Mouse (Mus musculus) activated CD4-positive, CD25-positive, alpha-beta regulatory T cell, adult 4 months (primary cell): ENCODE measurements around the gene Mageb18. TPM values are rescaled to one million over a fixed set of nuclear protein-coding genes. Genes with fewer than 3 reads are reported as not detected.
"Not testable (repeated sequence)": the region's sequence is repeated elsewhere in the genome, so short reads cannot be mapped to it uniquely, and the experiment has no call there.

Experiments used
- ATAC-seq: one replicate; pipeline ENCODE4 v1.8.0; 2017
- polyA plus RNA-seq, 2 experiments: library from polyadenylated mRNA; unstranded; fragments of 100-300 nt; shearing (Covaris generic); gene quantifications; one replicate each; pipeline ENCODE4 v1.2.1; 2017

Mageb18 gene
- polyA plus RNA-seq: not detected

DNA sequence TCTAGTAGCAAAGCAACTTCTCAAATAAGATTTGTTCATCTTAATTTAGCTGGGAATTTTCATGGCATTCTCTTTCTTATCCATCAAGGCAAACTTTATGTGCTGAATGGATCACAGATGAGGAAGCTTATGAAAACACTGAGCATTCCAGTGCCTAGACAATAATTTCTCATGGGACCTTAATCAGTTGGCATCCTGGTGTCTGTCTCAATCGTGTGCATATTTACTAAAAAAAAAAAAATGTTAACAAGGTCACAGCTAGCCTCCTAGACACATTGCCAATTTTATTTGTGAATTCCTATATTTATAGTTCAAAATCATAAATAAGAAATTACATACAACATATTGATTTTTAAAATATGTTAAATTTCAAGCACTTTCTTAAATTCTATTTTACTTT, at the start of gene Mageb18:
Mageb18 (minus strand) TSS at position 101 of the 400 bp plus-strand sequence.
- no peak for ATAC-seq

DNA sequence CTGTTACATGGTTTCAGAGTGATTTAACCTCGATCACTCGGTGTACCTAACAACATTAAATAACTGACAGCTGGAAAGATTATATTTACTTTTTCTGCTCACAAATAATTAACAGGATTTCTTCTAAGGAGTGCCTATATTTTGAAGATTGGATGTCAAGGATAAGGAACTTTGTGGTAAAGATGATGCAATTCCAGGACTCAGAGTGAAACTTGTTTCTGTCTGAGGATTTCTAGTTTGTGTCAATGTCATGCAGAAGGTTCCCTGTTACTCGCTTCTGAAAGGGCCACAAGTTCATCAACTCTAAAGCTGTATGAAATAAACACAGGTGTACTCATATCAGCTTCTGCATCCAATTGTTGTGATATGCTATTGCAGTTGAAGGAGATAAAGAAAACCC, 13.4 kb upstream of the Mageb18 start:
- no peak for ATAC-seq

DNA sequence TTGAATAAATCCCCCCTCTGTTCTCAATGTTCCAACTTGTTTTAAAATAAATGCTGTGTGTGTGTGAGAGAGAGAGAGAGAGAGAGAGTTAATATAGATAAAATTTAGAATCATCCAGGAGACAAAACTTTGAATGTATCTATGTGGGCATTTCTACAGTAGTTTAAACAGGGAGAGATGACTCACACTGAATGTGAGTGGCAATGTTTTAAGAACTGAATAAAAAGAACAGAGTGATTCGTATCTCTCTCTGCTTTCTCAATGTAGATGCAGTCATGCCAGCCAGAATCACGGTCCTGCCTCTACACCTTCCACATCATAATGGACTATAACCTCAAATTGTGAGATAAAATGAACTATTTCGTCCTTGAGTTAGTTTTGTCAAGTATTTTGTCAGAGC, 11.1 kb upstream of the Mageb18 start:
- ATAC-seq: no peak

DNA sequence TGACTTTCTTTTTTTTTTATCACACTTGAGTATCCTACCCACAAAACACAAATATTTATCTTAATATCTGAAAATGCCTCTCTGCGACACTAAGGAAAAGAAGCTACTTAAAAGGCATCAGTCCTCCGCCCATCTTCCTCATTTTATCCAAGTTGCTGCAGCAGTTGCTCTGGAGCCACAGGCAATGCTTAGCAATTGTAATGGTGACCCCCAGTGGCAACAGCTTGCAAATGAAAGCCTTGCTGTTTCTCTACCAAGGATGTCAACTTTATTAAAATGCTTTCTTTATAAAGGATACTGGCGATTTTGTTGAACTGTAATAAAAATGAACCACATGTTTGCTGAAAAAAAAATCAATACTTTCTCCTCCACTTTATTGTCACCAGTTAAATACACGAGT, 2.0 kb downstream of the Mageb18 start:
- ATAC-seq: no peak

DNA sequence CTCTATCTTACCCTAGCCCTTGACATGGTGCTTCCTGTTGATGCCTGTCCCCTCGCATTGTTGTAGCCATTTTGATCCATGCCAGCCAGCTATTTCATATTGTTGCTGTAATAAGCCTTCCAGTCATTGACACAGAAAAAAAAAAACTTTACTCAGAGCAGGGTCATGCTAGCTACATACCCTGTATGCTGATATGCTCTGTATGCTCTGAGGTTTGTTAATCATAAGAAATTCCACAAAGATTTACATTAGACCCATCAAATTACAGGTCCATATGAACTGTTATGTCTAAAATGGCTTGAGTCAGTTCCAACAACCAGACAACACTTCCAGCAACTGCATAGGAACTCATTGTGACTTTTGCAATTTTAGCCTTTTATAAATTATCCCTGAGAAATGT, 71.5 kb downstream of the Mageb18 start:
- ATAC-seq: no peak

DNA sequence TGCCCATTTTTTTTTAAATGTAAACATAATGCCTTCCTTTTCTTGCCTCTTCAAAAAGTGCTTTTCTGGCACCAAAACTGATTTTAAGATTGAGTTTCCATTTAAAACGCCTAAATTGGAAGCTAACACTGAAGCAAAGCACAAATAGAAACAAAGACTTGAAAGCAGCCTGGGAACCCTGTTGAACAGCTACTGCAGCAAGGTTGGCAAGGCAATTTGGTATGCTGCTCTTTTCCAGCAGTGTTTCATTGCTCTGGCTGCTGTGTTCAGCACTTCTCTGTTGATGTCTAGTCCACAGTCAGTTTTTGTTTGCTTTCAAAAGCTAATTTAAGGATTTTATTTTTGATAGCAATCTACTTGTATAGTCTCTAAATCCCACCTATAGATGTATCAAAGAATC, 101.1 kb downstream of the Mageb18 start:
- no peak for ATAC-seq

DNA sequence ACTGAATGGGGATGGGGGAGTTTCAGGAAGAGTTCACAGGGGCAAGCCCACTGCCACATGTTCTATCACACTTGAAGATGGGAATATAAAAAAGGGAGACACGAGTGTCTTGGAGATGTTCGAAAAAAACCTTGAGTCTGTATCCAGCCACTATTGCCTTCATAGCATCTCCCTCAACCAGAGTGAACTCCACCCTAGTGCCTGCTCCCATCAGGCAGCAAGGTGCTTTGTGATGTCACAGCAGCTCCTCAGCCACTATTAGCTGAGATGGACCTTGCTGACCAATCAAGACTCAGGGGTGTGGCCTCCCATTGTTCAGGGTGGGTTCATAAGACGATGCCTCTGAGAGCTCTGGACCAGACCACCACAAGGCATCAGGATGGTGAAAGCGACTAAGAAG, 109.7 kb downstream of the Mageb18 start, which contains the start of gene Gm5941:
Gm5941 (plus strand) TSS at position 301 of the 400 bp plus-strand sequence.
- ATAC-seq: not testable (repeated sequence)

DNA sequence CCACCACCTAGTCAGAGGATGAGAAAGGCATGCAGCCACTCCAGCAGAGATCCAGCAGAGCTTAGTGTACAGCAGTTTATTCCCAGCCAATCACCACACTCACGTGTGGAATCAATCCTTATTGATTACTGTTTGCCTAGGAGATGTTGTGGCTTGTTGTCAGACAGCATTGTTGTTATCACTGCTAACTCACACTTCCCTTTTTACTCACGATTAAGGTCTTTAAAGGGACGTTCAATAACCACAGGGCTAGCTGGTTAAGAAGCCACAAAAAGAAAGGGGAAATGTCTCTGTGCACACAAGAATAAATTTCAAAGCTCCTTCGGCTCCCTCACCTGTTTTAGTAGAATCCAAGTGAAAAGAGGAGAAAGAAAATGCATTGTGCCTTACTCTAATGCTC, 134.6 kb downstream of the Mageb18 start:
- ATAC-seq: no peak

DNA sequence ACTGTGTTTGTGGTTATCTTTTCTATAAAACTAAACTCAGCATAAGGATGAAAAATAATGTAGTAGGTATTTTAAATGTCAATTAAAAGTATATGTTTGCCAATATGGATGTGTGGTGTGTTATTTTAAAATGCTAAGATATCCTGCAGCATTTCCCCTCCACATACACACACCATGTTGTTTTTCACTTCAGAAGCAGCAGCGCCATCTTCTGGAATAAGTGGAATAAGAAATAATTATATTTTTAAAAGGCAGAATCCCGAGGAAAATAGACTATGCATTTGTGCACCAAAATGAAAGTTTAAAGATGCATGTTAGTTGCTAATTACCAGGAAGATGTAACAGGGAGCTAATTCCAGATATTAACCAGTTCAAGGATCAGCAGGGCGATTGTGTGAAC, 138.9 kb downstream of the Mageb18 start:
- no peak for ATAC-seq

DNA sequence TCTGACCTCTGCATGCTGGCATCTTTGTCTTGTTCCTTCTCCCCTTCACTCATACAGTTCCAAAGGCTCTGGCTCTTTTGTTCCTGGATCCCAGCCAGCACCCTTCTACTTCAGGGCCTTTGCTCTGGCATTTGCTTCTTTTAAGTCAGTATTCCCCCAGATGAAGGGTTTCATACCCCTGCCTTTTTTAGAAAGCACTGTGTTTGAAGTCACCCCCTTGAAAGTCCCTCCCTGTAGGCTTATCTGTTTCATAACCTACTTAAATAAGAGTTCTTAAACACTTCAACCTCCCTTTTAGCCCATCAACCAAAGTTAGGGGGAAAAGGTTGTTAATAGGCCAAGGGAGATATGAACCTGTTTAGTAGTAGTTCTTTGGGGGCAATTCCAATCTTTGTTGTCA, 212.0 kb downstream of the Mageb18 start:
- ATAC-seq: no peak

DNA sequence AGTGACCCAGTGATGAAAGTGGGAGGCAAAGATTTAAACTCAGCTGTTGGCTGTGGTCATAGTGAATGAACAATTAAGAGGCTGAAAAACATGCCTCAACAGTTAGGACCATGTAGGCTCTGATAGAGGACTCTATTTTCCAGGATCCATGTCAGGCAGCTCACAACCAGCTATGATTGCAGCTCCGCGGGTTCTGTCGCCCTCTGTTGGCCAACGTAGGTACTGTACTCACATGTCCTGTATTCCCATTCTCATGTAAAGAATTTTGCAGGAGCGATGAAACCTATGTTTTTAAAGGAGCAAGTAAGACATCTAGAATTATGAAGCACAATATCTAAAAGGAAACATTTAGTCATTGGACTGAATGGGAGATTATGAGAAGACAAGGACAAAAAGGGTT, 256.4 kb downstream of the Mageb18 start:
- ATAC-seq: no peak

DNA sequence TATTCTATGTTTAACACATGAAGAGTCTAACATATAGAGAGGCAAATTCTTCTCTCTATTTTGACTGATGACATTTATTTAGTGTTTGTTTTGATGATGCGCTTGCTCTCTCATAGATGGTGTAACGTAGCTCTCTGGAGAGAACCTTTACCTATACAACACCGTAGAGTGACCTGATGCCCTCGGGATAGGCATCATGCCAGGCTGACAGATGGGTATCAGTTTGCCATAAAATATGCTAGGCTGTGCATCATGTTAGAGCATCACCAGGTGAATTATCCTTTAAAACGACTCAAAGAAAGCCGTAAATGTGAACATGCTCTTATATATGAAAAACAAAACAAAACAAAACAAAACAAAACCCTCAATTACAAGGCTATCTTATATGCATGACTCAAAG, 258.5 kb downstream of the Mageb18 start:
- ATAC-seq: no peak

DNA sequence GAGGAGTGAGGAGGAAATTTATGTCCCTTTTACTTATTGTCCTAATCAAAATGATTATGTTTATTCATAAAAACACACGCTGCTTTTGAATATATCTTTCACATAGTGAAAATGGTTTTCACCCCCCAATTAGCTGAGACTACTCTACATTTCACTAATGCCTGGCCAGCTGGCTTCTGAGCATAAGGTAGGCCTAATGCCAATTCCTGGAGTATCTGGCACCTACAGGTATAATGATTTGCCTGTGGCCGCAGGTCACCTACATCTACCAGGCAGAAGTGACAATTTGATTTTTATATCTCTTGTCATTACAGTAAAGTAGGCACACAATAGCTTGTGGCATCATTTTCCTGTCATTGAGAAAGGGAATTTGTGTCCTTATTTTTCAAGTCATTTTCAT, 259.8 kb downstream of the Mageb18 start:
- ATAC-seq: no peak

DNA sequence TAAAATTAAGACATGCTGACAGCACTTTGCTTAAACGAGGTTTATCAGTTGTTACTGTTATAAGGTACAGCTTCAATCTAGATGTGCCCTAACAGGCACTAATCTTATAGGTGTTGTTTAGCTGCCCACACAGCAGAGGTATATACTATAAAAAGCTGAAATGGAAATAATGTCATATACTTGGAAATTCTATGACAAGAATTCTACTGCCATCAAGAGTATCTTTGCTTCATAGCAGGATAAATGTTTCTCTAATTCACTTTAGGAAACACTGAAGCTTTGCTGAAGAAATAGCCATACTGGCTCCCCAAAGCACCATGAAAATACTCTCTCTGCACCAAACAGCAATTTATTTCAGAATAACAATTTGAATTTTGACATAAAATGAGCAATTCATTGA, 265.9 kb downstream of the Mageb18 start:
- no peak for ATAC-seq

DNA sequence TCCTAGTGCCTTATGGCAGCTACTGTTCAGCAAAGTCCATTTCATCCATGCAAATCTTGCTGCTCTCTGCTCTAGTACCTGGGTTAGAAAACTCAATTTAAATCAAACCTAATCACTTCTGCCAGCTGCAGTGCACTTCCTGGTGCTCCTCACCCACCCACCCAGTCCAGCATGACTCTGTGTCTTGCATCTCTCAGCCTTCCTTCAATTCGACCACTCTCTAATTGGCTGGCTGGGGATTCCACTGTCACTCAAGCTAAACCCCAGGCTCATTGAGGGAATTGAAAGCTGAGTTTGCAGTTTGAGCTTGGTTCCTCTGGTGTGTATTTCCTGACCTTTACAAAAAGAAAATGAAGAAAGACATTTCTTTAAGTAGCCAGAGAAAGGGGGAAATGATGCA, 275.8 kb downstream of the Mageb18 start:
- ATAC-seq: no peak

DNA sequence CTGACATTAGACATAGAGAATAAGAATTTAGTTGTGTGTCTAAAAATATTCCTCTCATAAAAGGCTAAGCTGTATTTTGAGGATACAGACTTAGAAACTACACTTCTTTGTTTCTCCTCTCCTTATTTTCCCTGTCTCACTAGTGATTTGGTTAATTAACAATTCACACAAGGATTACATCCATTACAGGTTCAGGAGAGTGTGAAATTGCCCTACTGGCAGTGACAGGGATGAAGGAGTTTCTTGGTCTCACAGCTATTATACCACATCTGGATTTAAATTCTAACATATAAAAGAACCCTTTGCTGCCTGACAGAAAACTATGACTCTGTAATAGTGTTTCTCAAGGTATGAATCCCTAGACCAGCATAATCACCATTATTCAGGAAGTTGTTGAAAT, 318.8 kb downstream of the Mageb18 start:
- no peak for ATAC-seq

Other genes starting within 250 kb of the Mageb18 start
- gene Gm5941, start 109.6 kb downstream of the Mageb18 start, polyA plus RNA-seq: not detected